Mouse (Mus musculus) ES-Bruce4 (cell line): ENCODE measurements around the gene Rmnd5b. TPM values are rescaled to one million over a fixed set of nuclear protein-coding genes. Genes with fewer than 3 reads are reported as not detected.

ENCODE experiments used
- H3K27ac ChIP-seq: 2 replicates; pipeline ENCODE4 v1.5.1; 2012; ENCODE audit warnings: low read length, inconsistent platforms; ENCODE audit not compliant: insufficient read depth
- H3K27me3 ChIP-seq: 2 replicates; pipeline ENCODE4 v1.6.1; 2012; ENCODE audit warnings: mild to moderate bottlenecking, low read length, inconsistent platforms; ENCODE audit not compliant: control insufficient read depth, poor library complexity, insufficient read depth, severe bottlenecking
- H3K36me3 ChIP-seq: 2 replicates; pipeline ENCODE4 v1.6.1; 2012; ENCODE audit warnings: inconsistent platforms, mild to moderate bottlenecking, low read length, moderate library complexity; ENCODE audit not compliant: control insufficient read depth, poor library complexity, insufficient read depth, severe bottlenecking
- H3K4me1 ChIP-seq: one replicate; pipeline ENCODE4 v1.8.1; 2011; ENCODE audit warnings: low read length; ENCODE audit not compliant: control insufficient read depth, insufficient read depth
- H3K4me3 ChIP-seq: 2 replicates; pipeline ENCODE4 v1.5.1; 2011; ENCODE audit warnings: low read depth, mild to moderate bottlenecking, low read length
- H3K9ac ChIP-seq: 2 replicates; pipeline ENCODE4 v1.6.1; 2012; ENCODE audit warnings: low read depth, mild to moderate bottlenecking, inconsistent platforms; ENCODE audit not compliant: poor library complexity, severe bottlenecking
- H3K9me3 ChIP-seq: replicated peaks from 2 replicates; pipeline ENCODE4 v1.6.1; 2012; ENCODE audit warnings: mild to moderate bottlenecking, low read length, inconsistent platforms; ENCODE audit not compliant: control insufficient read depth, poor library complexity, insufficient read depth, severe bottlenecking
- CTCF ChIP-seq: IDR thresholded peaks from one replicate; pipeline ENCODE4 v1.8.1; 2011; ENCODE audit warnings: low read depth, low read length
- EP300 ChIP-seq: IDR thresholded peaks from 2 replicates; pipeline ENCODE4 v1.6.1; 2011; ENCODE audit warnings: low read depth, low read length; ENCODE audit not compliant: insufficient read depth
- POLR2A ChIP-seq: IDR thresholded peaks from one replicate; pipeline ENCODE4 v1.8.1; 2011; ENCODE audit warnings: low read length; ENCODE audit not compliant: insufficient read depth
- polyA plus RNA-seq: library from polyadenylated mRNA; stranded (reverse); fragments of >200 nt; gene quantifications from 2 replicates; pipeline ENCODE4 v1.2.4, GENCODE M21; 2011; ENCODE audit warnings: low read depth; ENCODE audit not compliant: missing spikeins, insufficient read depth, insufficient read length

Rmnd5b gene
- polyA plus RNA-seq = 17.9 and 20.2 TPM in 2 replicates

- Histone ChIP-seq H3K27ac (peak within 1 kb of the TSS; percentile 88), H3K4me3 (peak within 1 kb of the TSS; percentile 76), H3K9ac (peak within 1 kb of the TSS; percentile 87), H3K4me1 (peaks cover 1% of the 10 kb centered on the region), H3K36me3 (0 out of 2 replicates have a peak, but pooled peaks cover 3% of the 10 kb centered on the region), H3K9me3 (no peaks in the 10 kb centered on the region), H3K27me3 (no peaks in the 10 kb centered on the region)
- TF ChIP-seq EP300 (0 out of 2 replicates have a peak, but pooled peaks have one; percentile 40), POLR2A (no peak)
Measured at GRCm38 (mm10) chr11:51635525-51636322, at the start of gene Rmnd5b. Gene Rmnd5b (minus strand): TSS chr11:51635896.

GRCm38 (mm10) chr11:51681976-51682374 is 46.3 kb upstream of the Rmnd5b start:
- Histone ChIP-seq H3K27ac (no peak overlapping the region), H3K9me3 (no peaks in the 10 kb centered on the region), H3K36me3 (peaks cover 8% of the 10 kb centered on the region), H3K9ac (no peak overlapping the region), H3K4me3 (no peak overlapping the region), H3K4me1 (no peaks in the 10 kb centered on the region), H3K27me3 (no peaks in the 10 kb centered on the region)
- TF ChIP-seq EP300 = no peak
- no peak for TF ChIP-seq CTCF
- TF ChIP-seq POLR2A = no peak

GRCm38 (mm10) chr11:51681324-51681975 is 45.8 kb upstream of the Rmnd5b start:
- H3K27ac ChIP-seq = no peak overlapping the region
- H3K9me3 ChIP-seq = no peaks in the 10 kb centered on the region
- no peak overlapping the region for H3K4me3 ChIP-seq
- TF ChIP-seq POLR2A (no peak), CTCF (peak; percentile 87)
- H3K27me3 ChIP-seq = no peaks in the 10 kb centered on the region
- H3K4me1 ChIP-seq = no peaks in the 10 kb centered on the region
- no peak overlapping the region for H3K9ac ChIP-seq
- H3K36me3 ChIP-seq = peaks cover 8% of the 10 kb centered on the region

- no peak overlapping the region for H3K4me3 ChIP-seq
- H3K4me1 ChIP-seq = no peaks in the 10 kb centered on the region
- no peak overlapping the region for H3K9ac ChIP-seq
- TF ChIP-seq POLR2A (no peak), CTCF (no peak), EP300 (no peak)
- H3K27ac ChIP-seq = no peak overlapping the region
- no peaks in the 10 kb centered on the region for H3K27me3 ChIP-seq
- H3K9me3 ChIP-seq = no peaks in the 10 kb centered on the region
- H3K36me3 ChIP-seq = no peaks in the 10 kb centered on the region
Measured at GRCm38 (mm10) chr11:51679466-51679865, 43.8 kb upstream of the Rmnd5b start.

GRCm38 (mm10) chr11:51677737-51678418 is 42.2 kb upstream of the Rmnd5b start:
- H3K9me3 ChIP-seq = no peaks in the 10 kb centered on the region
- no peak overlapping the region for H3K27ac ChIP-seq
- no peak for TF ChIP-seq EP300
- TF ChIP-seq CTCF = no peak
- no peak for TF ChIP-seq POLR2A
- H3K27me3 ChIP-seq = no peaks in the 10 kb centered on the region
- H3K4me3 ChIP-seq = no peak overlapping the region
- no peak overlapping the region for H3K9ac ChIP-seq
- H3K4me1 ChIP-seq = no peaks in the 10 kb centered on the region
- H3K36me3 ChIP-seq = no peaks in the 10 kb centered on the region

GRCm38 (mm10) chr11:51675386-51675785 is 39.7 kb upstream of the Rmnd5b start:
- no peaks in the 10 kb centered on the region for H3K36me3 ChIP-seq
- H3K27ac ChIP-seq = no peak overlapping the region
- no peaks in the 10 kb centered on the region for H3K4me1 ChIP-seq
- TF ChIP-seq POLR2A (no peak), EP300 (no peak), CTCF (no peak)
- H3K9ac ChIP-seq = no peak overlapping the region
- no peaks in the 10 kb centered on the region for H3K27me3 ChIP-seq
- no peaks in the 10 kb centered on the region for H3K9me3 ChIP-seq
- H3K4me3 ChIP-seq = no peak overlapping the region
